Mouse (Mus musculus) inflammation-experienced regulatory T-cells, adult 16 weeks (primary cell): ENCODE data around the gene 2310022A10Rik. TPM values are rescaled to one million over a fixed set of nuclear protein-coding genes. Genes with fewer than 3 reads are reported as not detected.

Experiments used
- polyA plus RNA-seq: library from polyadenylated mRNA; unstranded; fragments of 100-300 nt; shearing (Covaris generic); gene quantifications from one replicate; pipeline ENCODE4 v1.2.1, GENCODE M21; 2017

The 2310022A10Rik gene
- 22.7 TPM for polyA plus RNA-seq

DNA sequence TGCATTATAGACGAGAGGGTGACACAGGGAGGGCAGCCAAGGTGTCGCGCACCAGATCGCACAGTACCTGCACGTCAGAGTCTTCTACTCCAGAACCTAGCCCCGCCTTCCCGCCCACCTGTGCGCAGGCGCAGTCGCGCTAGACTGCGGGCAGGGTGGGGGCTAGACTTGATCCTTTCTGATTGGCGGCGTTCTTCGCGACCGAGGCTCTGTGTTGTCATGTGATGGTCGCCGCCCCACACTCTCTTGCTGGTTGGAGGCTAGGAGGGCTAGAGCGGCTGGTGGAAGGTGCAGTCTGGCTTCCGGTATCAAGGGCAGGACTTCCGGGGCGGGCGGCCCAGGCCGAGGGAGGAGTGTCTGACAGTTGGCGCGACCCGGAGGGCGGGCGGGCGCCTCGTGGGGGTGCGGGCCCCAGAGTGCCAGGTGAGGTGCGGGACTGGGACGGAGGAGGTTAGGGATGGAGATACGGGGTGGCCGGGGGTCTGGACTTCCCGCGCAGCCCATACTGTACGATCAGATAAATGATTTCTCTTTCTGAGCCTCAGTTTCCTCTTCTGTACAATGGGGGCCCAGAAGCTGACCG is at the start of gene 2310022A10Rik, which contains the start of gene Pld3:
Gene 2310022A10Rik (plus strand): TSS at position 303 of the 583 bp plus-strand sequence.
Gene Pld3 (minus strand): TSS at position 288 of the 583 bp plus-strand sequence.

DNA sequence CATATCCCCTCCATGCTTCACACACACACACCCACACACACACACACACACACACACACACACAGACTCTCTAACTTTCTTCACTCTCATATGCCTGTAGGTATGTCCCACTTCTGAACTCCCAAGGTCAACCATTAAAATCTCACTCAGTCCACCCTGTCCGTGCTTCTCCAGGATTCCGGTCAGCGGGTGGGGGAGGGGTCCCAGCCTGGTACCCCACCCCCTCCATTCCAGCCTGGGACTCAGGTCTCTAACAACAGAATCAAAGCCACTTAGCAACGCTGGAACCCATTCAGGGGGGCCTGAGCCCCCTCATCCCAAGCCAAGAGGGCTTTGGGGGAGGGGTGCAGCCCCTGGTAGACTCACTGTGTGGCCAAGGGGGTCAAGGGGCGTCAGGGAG is 30.1 kb upstream of the 2310022A10Rik start, which contains the start of gene Hipk4:
Gene Hipk4 (plus strand): TSS at position 301 of the 400 bp plus-strand sequence.

DNA sequence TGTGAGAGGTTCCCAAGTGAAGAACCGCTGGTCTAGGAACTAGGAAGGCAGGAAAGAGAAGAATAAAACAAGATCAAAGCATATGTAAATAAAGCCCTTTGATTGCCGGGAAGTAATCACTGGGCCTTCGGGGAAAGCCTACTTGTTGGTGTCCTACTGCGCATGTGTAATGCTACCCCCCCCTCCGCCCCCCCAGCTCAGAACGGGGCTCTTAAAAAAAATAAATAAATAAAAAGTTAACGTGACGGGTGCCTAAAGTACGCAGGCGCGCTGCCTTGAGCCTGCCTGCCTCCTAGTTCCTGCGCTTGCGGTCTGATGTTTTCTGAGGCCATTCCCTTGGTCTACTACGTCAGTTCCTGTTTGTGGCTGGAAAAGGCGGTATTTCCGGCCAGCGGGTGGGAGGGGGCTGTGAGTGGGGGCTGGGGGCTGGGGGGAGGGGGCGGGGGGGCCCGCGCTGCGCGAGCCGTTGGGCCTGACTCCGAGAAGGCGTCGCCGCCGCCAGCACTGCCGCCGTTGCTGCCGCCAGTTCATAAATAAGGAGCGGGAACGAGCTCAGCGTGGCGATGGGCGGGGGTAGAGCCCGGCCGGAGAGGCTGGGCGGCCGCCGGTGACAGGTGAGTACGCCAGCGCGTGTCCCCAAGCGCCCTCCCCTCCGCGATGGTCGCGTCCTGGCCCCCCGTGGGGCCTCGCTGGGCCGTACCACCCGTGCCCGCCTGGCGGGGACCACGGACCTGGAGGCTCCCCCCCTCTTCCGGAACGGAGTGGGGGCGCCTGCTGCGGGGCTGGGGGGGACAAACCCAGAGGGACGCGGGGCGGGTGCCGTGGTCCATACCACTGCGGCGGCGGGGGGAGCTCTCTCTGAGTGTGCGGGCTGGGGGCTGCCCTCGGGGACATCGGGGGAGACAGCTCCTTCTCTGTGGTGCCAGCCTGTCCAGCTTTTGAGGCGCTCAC is 38.5 kb downstream of the 2310022A10Rik start, which contains the start of gene Akt2:
Gene Akt2 (plus strand): TSS at position 287 of the 951 bp plus-strand sequence.

Other genes with a start within 250 kb of the 2310022A10Rik start
- 1.2 TPM for gene Ltbp4, start 215.5 kb upstream of the 2310022A10Rik start, polyA plus RNA-seq
- gene Shkbp1, start 197.2 kb upstream of the 2310022A10Rik start, polyA plus RNA-seq, result 110 TPM
- gene Gm20479, start 195.8 kb upstream of the 2310022A10Rik start, polyA plus RNA-seq, result 1.00 TPM
- gene Sptbn4, start 105.5 kb upstream of the 2310022A10Rik start, polyA plus RNA-seq, result 0.29 TPM
- 17.9 TPM for gene Blvrb, start 105.3 kb upstream of the 2310022A10Rik start, polyA plus RNA-seq
- 67.9 TPM for gene Sertad3, start 79.5 kb upstream of the 2310022A10Rik start, polyA plus RNA-seq
- gene Sertad1, start 66.3 kb upstream of the 2310022A10Rik start, polyA plus RNA-seq, result 84.0 TPM
- 1.2 TPM for gene Prx, start 53.9 kb upstream of the 2310022A10Rik start, polyA plus RNA-seq
- gene Hipk4, start 30.0 kb upstream of the 2310022A10Rik start, polyA plus RNA-seq, result not detected
- gene Pld3, start within 50 bp of the 2310022A10Rik start, polyA plus RNA-seq, result 265 TPM
- 111 TPM for gene Akt2, start 38.3 kb downstream of the 2310022A10Rik start, polyA plus RNA-seq
- gene Ttc9b, start 100.7 kb downstream of the 2310022A10Rik start, polyA plus RNA-seq, result not detected
- gene Map3k10, start 121.4 kb downstream of the 2310022A10Rik start, polyA plus RNA-seq, result 1.1 TPM
- 3.5 TPM for gene Zfp607b, start 136.1 kb downstream of the 2310022A10Rik start, polyA plus RNA-seq
- gene Zfp60, start 178.2 kb downstream of the 2310022A10Rik start, polyA plus RNA-seq, result 22.0 TPM